Mouse (Mus musculus): ENCODE data around the gene Camk2n1. TPM values are rescaled to one million over a fixed set of nuclear protein-coding genes. Genes with fewer than 3 reads are reported as not detected.
A peak's percentile ranks its signal among the peaks of the same experiment; 100 is the strongest.

Gene Camk2n1
- total RNA-seq, 4 experiments from 2014 or later = 317 to 356 (median 337) TPM

DNA sequence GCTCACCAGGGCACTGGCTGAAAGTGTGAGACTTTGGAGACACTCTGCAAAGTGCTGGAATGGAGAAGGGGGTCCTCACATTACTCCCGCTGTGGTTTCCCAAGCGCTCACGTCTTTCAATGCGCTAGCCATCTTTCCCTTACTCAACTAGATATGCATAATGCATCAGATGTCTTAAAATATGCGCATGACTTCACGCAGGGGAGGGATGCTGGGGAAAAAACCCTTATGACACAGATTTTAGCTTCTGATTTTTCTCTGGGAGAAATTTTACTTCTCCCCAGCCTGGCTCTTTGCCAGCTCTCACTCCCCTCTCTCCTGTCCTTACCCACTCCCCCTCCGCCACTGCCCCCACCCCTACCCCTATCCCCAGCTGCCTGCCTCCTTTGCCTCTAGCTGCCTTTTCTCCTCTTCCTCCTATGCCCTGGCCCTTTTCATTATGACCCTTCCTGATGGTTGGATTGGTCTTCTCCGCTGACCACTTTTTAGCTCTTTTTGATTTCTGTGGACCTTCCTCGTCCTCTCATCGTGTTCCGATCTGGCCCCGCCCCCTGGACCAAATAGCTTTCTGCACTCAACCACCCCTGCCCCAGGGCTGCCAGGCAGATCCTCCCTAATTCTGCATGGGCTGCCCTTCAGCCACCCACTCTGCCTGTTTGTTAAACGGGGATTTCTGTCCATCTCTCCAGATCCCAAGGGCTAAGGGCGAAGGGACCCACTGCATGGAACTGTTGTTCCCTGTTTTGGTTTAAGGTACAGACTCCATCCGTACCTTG lies 6.1 kb upstream of the Camk2n1 start:
- no peak for DNase-seq (ENCODE audit: low spot score in 2 of 2)

DNA sequence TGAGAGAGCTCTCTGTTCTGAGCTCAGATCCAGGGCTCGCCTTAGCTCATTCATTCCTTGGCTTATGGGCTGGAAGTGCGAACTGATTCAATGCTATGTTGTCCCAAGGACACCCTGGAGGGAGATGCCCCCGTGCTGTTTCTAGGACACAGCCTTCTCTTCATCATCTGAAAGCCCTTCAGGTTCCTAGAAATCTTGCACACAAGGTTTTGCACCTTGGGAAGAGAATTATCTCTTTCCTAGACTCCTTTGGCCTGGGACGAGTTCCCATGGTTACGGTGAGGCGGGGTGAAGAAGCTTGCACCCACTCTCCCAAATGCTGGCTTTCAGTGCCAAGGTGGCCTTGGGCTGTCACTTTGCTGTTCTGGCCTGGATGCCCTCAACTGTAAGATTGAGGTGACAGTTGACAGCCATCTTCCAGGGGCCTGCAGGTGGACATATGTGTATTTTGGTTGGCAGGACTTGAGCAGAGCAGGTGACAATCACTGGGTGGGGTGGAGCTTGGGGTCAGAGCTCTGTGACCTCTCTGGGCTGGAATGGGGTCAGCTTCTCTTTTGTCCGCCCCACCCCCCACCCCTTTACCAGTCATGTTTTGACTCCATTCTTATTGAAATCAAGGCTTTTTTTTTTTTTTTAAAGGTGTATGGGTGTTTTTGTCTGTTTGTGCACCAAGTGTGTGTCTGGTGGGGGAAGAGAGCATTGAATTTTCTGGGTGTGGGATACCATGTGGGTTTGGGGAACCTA lies 5.1 kb upstream of the Camk2n1 start:
- no peak for DNase-seq (ENCODE audit: low spot score in 2 of 2)

DNA sequence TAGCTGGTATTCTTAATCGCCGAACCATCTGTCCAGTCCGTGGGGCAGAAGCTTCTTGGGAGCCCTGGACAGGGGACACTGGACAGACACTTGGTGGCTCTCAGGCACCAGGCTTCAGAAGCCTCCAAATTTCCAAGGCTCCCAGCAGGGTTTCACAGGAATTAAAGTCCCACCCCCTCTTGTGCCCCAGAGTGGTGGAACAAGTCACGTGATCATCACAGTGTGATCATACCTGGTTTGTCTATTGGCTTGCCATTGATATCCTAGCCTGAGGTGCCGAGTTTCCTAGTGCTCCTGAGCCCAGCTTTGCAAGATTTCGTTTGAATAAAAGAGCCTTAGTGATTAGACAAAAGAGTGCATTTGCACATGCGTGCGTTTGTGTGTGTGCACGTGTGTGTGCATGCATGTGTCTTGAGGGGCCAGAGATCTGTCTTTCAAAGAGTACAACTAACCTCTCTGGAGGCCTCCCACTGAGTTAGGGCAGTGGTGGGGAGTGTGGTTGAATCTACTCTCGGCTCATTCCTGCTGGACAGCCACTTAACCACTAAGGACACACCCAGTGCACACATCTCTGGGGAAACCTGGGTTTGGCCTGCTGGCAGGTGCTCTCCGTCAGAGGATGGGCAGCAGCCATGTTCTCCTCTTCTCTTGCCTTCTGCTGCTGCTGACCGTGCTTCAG lies 4.3 kb upstream of the Camk2n1 start:
- no peak for DNase-seq (ENCODE audit: low spot score in 2 of 2)

DNA sequence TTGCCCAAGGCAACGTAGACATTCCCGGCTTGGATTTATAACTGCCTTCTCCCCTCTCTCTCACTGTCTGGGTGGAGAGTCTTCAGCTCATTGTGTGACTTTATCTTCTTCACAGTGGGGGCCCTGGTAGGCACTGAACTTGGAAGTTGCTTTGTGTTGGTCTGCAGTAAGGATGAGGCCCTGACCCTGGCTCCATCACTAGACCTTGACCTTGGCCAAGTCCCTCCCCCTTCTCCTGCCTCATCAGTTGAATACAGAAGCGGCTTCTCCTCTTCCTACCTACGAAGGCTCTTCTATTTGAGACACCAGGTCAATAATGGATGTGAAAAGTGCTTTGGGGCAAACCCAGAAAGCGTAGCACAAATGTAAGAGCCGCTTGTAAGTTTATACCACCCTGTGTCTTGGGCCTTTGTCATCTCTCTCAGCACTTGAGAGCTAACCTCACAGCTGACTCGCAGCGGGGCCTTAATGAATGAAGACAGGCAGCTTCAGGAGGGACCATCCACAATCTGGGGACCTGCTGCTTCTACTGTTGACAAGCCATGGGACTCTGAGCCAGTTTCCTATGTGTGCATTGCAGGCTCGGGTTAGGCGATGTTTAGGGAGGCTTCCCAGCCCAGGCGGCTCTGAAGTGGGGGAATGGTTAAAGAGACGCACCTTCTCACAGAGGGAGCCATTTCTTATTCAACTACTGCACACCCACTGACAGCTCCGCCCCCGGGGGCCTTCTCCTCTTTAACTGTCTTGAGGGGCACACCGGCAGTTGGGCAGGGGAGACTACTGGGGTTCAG lies 1.6 kb upstream of the Camk2n1 start:
- DNase-seq (ENCODE audit: low spot score in 2 of 2) = no peak

DNA sequence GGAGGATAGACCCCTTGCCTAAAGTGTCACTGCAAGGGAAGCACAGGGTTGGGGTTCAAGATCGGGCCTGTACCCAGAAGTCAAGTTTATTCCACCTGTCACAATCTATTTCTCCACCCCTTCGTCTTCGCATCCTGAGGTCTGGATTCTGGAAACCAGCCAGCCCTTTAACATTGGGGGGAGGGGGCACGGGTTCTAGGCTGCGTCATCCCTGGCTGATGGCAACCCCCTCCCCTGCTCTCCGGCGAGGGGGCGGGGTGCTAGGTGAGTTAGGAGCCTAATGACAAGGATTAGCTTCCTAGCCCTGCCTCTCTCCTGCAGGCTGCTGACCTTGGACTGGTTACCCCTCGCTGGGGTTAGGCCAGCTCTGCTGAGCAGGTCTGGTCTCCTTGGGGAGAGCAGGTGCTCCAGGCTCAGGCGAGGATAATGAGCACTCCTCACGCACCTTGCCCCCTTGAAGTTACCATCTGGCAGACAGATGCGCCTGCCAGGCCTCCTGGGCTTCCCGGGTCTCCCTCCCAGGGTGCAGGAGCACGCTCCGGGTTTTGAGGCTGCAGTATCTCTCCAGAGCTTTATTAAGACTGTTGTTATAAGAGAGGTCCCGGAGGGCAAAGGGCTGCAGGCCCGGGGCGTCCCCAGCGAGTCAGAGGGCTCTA lies 889 bp upstream of the Camk2n1 start:
- no peak for DNase-seq (ENCODE audit: low spot score in 2 of 2)

DNA sequence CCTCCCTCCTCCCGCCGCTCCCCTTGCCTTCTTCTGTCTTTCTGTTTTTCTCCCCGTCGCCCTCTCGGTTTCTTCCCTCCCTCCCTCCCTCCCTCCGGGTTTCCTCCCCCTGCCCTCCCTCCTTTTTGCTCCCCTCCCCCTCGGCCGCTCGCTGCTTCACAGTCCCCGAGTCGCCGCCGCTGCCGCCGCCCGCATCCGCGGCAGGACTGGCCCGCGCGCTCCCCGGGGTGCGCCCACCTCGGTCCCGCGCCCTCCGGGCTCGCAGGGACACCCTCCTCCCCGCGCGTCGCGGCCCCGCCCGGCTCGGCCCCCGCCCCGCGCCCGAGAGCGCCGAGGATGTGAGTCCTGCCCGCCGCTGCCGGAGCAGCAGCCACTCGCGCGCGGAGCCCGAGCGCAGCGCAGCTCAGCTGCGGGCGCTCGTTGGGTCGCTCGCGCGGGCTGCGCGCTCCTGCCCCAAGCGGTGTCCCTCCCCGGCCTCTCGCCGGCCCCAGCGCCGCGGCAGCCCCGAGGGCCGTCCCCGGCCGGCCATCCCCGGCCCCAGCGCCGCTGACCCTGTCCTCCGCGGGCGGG lies 542 bp downstream of the Camk2n1 start:
- peak; percentile 54 to 64 for DNase-seq (ENCODE audit: low spot score in 2 of 2)

DNA sequence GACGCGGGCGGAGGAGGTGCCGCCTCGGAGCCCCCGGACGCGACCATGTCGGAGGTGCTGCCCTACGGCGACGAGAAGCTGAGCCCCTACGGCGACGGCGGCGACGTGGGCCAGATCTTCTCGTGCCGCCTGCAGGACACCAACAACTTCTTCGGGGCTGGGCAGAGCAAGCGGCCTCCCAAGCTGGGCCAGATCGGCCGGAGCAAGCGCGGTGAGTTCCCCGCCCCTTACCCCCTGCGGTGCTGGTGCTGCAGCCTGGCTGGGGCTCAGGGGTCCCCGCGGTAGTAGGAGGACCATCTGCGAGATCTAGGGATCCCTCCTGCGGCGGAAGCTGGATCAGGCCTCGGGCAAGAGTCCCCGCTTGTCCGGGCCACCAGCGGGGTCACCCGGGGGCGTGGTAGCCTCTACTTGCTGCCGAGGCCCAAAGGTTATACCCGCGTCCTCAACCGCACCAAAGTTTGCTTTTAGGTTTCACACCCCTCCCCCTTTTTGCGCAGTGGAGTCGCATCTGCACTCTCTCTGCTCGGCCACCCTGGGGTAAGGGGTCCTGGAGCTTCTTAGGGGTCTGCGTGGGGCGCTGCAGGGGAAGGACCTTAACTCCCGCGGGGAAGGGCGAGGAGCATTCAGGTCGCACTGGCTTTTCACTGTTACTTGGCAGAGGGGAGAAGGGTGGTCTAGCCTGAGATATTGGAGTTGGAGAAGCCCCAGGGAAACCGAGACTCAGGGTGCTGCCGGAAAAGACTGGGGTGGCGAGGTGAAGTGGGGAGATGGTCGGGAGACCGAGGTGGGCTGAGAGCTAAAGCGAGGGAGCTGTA lies 1.2 kb downstream of the Camk2n1 start:
- peak in 1 of 2 experiments; percentile 39 for DNase-seq (ENCODE audit: low spot score in 2 of 2)

DNA sequence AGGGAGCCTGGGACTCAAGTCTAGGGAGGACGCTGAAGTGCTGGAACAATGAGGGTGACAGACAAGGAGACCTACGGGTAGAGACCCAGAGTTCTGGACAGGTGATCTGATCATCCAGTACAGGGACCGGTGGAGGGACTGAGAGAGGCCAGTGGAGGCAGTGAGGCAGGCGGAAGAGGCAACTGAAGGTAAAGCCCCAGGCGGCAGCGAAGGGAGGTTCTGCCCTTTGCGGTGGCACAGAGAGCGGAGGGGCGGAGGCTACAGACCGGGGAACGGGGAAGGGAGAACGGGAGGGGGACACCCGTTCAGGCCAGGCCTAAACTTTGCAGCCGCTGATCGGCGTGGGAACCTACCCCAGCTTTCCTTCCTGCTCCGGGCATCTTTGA lies 1.8 kb downstream of the Camk2n1 start:
- DNase-seq (ENCODE audit: low spot score in 2 of 2) = no peak

DNA sequence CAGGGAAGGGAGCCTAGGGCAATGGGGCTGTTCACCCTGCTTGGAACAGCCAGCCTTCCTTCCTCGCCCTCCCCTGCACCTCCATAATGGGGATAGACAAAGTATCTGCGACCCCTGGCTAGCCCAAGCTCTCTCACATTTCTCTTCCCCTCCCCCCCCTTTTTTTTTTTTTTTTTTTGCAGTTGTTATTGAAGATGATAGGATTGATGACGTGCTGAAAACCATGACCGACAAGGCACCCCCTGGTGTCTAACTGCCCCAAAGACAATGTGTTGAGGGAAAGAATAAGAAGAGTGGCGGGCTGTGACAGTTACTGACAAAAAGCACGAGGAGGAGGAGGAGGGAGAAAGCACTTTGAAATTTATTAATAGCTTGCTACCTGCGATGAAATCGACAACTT lies 2.4 kb downstream of the Camk2n1 start:
- DNase-seq (ENCODE audit: low spot score in 2 of 2) = no peak

DNA sequence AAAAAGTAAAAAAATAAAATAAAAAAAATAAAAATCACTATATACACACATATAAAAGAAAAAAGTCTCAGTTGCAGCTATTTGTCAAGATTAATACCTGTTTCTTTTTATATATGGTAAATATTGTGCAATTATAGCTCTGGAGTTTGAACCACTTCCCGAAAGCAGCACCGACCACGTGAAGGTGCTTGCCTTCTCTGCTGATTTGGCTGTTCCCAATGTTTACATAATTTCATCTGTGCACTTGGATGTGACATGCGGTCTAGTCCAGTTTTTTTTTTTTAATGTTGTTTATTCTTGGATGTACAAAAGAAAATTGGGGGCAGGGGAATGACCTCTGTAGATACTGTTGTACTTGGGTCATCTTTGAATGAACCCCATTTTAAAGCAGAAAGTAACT lies 3.0 kb downstream of the Camk2n1 start:
- no peak for DNase-seq (ENCODE audit: low spot score in 2 of 2)

DNA sequence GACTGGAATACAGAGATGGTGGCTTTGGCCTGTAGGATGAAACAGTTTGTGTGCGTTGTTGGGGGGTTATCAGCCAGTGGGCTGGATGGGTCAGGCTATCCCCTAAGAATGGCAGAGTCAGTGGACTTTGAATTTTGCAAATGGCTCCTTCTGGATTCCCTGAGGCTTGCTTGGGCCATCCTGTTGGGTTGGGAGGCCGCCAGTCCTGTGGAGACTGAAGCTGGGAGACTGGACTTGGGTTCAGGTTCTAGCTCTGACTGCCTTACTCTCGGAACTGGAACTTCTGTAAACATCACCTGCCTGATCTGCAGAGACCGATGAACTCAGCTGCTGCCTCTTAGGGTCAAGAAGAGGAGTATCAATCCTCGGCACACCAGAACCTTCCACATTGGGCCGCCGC lies 4.1 kb downstream of the Camk2n1 start:
- DNase-seq (ENCODE audit: low spot score in 2 of 2) = no peak

DNA sequence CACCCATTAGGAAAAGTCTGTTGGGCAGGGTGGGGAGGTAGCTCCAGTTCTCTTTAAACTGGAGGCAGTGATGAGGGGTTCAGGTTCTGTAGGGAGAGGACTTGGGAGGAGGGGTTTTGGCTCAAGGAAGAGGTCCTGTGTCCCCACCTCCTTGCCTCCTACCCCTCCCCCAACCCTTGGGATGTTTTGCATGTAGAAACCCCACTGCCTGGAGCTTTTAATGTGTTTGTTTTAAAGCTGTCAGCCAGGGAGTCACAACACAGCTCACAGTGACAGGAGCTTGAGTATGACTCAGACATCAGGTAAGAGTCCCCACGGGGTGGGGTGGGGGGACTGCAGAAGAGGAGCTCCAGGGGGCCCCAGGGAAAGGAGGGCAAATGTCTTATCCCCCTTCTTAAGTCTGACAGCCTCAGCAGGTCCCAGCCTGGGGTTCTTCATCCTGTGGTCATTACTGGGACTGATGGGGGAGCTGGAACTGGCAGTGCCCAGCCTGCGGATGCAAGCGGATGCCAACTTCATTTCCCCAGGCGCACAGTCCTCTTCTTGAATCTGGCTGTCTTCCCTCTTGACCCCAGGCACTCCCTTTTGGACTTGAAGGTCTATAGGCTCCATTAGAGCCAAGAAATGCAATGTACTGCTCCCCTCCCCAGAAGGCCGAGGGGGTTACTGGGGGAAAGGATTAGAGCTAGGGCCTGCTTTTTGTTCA lies 4.8 kb downstream of the Camk2n1 start:
- DNase-seq (ENCODE audit: low spot score in 2 of 2) = no peak

DNA sequence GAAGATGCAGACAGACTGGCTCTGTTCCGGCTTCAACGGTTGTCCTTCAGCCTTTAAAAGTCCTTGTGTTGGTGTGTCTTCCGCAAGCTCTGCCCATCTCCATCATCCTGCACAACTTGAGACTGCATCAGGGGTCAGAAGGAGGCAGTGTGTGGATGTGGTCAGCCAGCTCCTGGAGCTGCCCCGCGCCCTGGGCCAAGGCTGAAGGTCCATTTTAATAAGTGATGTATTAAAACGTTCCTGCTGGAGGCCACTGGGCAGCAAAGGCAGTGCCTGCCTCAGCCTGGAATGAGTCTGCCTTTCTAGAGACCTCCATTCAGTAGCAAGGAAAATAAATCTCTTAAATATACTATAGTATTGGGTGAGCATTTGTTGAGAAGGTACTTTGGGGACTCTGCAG lies 5.7 kb downstream of the Camk2n1 start:
- no peak for DNase-seq (ENCODE audit: low spot score in 2 of 2)

DNA sequence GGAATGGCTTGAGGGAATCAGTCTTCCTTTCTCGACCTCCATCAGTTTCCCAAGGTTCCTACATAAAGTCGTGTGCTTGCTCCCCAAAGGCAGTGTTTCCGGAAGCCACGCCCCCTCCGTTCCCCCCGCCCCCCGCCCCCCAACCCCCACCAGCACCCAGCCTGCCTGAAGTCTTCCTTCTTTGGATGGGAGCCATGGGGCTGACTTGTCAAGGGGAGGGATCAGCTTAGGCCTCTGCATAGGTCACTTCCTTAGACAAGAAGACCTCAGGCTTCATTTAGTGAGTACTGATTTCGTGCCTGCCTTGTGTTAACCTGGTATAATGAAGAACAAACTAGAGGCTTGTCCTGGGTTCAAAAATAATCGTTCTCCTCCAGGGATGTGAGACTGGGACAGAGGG lies 6.8 kb downstream of the Camk2n1 start:
- DNase-seq (ENCODE audit: low spot score in 2 of 2) = no peak

DNA sequence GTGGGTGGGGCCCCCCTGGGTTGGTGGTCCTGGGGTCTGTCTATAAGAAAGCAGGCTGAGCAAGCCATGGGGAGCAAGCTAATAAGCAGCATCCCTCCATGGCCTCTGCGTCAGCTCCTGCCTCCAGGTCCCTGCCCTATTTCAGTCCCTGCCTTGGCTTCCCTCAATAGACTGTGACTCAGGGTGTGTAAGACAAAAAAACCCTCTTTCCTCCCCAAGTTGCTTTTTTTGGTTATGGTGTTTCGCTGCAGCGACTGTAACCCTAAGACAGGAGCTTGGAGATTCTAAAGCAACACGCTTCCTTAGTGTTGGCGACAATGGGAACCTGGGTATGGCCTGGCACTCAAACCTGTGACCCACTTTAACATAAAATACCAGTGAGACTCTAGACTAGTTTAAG lies 7.4 kb downstream of the Camk2n1 start:
- DNase-seq (ENCODE audit: low spot score in 2 of 2) = no peak

DNA sequence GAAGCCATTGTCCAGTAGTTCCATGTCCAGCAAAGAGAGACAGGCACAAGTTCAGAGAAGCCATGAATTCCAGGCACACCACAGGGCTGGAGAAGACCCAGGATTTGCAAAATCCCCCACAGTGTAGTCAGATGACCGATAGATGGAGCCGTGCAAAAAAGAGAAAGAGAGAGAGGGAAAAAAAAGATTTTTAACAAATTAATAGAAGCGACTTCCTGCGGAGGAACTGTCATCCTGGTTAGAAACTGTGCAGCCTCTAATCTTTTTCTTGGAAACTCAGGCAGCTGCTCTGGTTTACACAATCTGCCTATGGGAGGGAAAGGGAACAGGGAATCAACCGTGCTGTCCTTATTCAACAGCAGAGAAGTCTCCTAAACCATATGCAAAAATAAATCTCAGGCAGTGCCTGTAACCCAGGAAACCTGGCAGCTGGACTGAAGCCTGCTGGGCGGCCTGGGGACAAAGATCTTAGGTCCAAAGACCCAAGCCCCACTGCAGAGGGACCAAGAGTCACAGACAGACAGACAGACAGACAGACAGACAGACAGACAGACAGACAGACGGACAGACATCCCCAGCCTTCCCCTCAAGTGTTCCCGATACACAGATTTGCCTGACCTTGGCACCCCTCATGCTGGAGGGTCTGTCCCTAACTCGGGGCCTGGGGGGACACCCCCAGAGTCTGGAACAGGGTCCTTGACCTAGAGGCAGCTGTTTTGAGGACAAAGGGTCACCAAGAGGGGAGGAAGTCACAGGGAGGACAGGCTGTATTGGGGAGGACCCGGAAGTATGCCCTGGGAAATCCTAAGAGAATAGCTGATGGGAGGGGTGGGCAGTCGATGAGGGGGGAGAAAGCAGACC lies 9.1 kb downstream of the Camk2n1 start:
- peak; percentile 56 to 60 for DNase-seq (ENCODE audit: low spot score in 2 of 2)

DNA sequence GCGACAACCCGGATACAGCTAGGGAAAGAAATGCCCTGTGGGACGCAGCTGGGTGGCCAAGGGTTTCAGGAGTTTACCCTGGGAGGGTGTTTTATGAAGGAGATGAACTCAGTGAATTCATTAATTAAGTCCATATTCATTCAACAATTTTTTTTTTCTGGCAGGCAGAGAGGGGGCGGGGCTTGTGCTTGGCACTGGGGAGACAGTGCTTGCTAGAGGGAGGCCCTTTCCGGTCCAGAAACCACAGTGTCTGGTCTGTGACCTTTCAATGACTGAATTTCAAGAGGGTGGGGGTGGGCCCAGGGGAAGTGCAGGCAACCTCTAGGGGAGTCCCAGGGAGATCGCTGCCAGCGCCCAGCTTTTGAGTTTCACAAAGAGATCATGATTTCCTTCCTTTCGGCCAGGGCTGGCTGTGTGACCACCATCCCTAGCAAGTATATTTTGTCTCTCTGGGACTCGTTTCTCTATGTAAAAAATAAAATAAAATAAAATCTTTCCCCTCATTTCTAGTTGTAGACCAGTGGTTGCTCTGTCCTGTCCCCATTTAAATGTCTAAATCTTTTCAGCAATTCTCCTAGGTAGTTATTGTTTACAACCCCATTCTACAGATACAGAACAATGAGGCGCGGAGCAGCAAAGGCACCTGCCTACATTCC lies 9.8 kb downstream of the Camk2n1 start:
- peak; percentile 64 to 76 for DNase-seq (ENCODE audit: low spot score in 2 of 2)

Measured in layer of hippocampus, adult 8-10 months (tissue).